Mouse (Mus musculus): ENCODE results near the gene Smok3b.

DNA sequence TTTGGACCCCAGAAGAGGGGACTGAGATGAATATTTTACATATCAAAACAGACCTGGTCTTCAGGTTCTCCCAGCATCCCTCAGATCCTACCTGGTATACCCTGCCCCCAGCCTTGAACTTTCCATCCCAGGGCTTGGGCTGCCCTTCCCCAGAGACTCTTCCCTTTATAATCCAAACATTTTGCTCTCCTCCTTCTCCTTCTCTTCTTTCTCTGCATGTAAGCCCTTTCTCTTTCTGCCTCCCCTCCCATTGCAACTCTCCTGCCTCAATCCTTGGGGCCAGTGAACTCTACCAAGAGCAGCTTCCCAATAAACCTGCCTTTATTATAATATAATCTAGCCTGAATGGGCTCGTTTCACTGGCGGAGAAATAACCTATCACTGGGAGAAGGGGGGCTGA is 62.7 kb downstream of the Smok3b start:
- TF ChIP-seq CTCF (IDR thresholded peaks at IDR 0.05) (no peak), EP300 (IDR thresholded peaks at IDR 0.05) (no peak)
